Mouse (Mus musculus): ENCODE measurements at regions not wholly inside any gene's neighbourhood (a gene's known extent, or its start where the extent isn't known, plus 50 kb on each side); places are given as distances from the start of the nearest gene placed in this dataset.

GRCm38 (mm10) chr15:64434502-64434901, 374.2 kb upstream of the Fam49b start:
- Histone ChIP-seq H3K27me3 (no peaks in the 10 kb centered on the region), H3K27ac (no peak overlapping the region), H3K9ac (no peak overlapping the region), H3K36me3 (no peaks in the 10 kb centered on the region), H3K9me3 (no peaks in the 10 kb centered on the region), H3K4me2 (no peak overlapping the region), H3K4me1 (no peaks in the 10 kb centered on the region; the same call in 1 of the 2 replicates), H3K4me3 (no peak overlapping the region)
- no peak for ATAC-seq (ENCODE audit: insufficient number of reproducible peaks, low FRiP score, low TSS enrichment, low read depth)
- 0% methylated on average over 3 of the region's 3 CpGs for WGBS

GRCm38 (mm10) chr15:64434908-64435307, 374.6 kb upstream of the Fam49b start:
- no peaks in the 10 kb centered on the region for H3K27me3 ChIP-seq
- H3K4me3 ChIP-seq: no peak overlapping the region
- no peaks in the 10 kb centered on the region for H3K9me3 ChIP-seq
- H3K36me3 ChIP-seq: no peaks in the 10 kb centered on the region
- WGBS: 91% methylated on average over 2 of the region's 2 CpGs
- no peak overlapping the region for H3K27ac ChIP-seq
- no peak for ATAC-seq (ENCODE audit: insufficient number of reproducible peaks, low FRiP score, low TSS enrichment, low read depth)
- H3K9ac ChIP-seq: no peak overlapping the region
- no peaks in the 10 kb centered on the region; the same call in 1 of the 2 replicates for H3K4me1 ChIP-seq
- no peak overlapping the region for H3K4me2 ChIP-seq

- Histone ChIP-seq H3K4me2 (no peak overlapping the region), H3K36me3 (no peaks in the 10 kb centered on the region), H3K4me3 (no peak overlapping the region), H3K9me3 (no peaks in the 10 kb centered on the region), H3K4me1 (no peaks in the 10 kb centered on the region), H3K27me3 (no peaks in the 10 kb centered on the region), H3K27ac (no peak overlapping the region), H3K9ac (no peak overlapping the region)
- WGBS: 52% methylated on average over 4 of the region's 4 CpGs
- no peak for ATAC-seq (ENCODE audit: insufficient number of reproducible peaks, low FRiP score, low TSS enrichment, low read depth)
Observed at GRCm38 (mm10) chr15:64445076-64445475, 372.4 kb upstream of the Gm21798 start.

- no peak for ATAC-seq (ENCODE audit: insufficient number of reproducible peaks, low FRiP score, low TSS enrichment, low read depth)
- Histone ChIP-seq H3K4me1 (no peaks in the 10 kb centered on the region), H3K9me3 (no peaks in the 10 kb centered on the region), H3K27ac (no peak overlapping the region), H3K36me3 (no peaks in the 10 kb centered on the region), H3K27me3 (no peaks in the 10 kb centered on the region), H3K9ac (no peak overlapping the region), H3K4me2 (no peak overlapping the region), H3K4me3 (no peak overlapping the region)
- 74% methylated on average over 9 of the region's 9 CpGs for WGBS
Observed at GRCm38 (mm10) chr15:64446411-64447072, 371.0 kb upstream of the Gm21798 start.

GRCm38 (mm10) chr15:64447239-64447952, 370.1 kb upstream of the Gm21798 start:
- H3K9me3 ChIP-seq: no peaks in the 10 kb centered on the region
- no peak overlapping the region for H3K4me2 ChIP-seq
- ATAC-seq (ENCODE audit: insufficient number of reproducible peaks, low FRiP score, low TSS enrichment, low read depth): no peak
- H3K36me3 ChIP-seq: no peaks in the 10 kb centered on the region
- no peak overlapping the region for H3K27ac ChIP-seq
- whole genome bisulfite sequencing: 65% methylated on average over 5 of the region's 5 CpGs
- no peak overlapping the region for H3K4me3 ChIP-seq
- no peaks in the 10 kb centered on the region for H3K4me1 ChIP-seq
- no peaks in the 10 kb centered on the region for H3K27me3 ChIP-seq
- H3K9ac ChIP-seq: no peak overlapping the region

GRCm38 (mm10) chr15:64448581-64449140, 368.8 kb upstream of the Gm21798 start:
- H3K4me2 ChIP-seq: no peak overlapping the region
- 88% methylated on average over 7 of the region's 7 CpGs for WGBS
- H3K27ac ChIP-seq: no peak overlapping the region
- H3K9ac ChIP-seq: no peak overlapping the region
- no peaks in the 10 kb centered on the region for H3K36me3 ChIP-seq
- H3K4me3 ChIP-seq: no peak overlapping the region
- no peak for ATAC-seq (ENCODE audit: insufficient number of reproducible peaks, low FRiP score, low TSS enrichment, low read depth)
- H3K4me1 ChIP-seq: no peaks in the 10 kb centered on the region
- H3K9me3 ChIP-seq: no peaks in the 10 kb centered on the region
- H3K27me3 ChIP-seq: no peaks in the 10 kb centered on the region

GRCm38 (mm10) chr15:64470743-64471142, 346.8 kb upstream of the Gm21798 start:
- no peak overlapping the region for H3K9ac ChIP-seq

GRCm38 (mm10) chr15:64471597-64471996, 345.9 kb upstream of the Gm21798 start:
- no peak for ATAC-seq (ENCODE audit: insufficient number of reproducible peaks, low FRiP score, low TSS enrichment, low read depth)
- WGBS: 58% methylated on average over 2 of the region's 2 CpGs
- H3K4me3 ChIP-seq: no peak overlapping the region
- no peaks in the 10 kb centered on the region for H3K9me3 ChIP-seq
- H3K27me3 ChIP-seq: no peaks in the 10 kb centered on the region
- no peaks in the 10 kb centered on the region for H3K36me3 ChIP-seq
- no peak overlapping the region for H3K4me2 ChIP-seq
- H3K9ac ChIP-seq: no peak overlapping the region
- no peak overlapping the region for H3K27ac ChIP-seq
- H3K4me1 ChIP-seq: no peaks in the 10 kb centered on the region

More at GRCm38 (mm10) chr15:64470743-64471142, 346.8 kb upstream of the Gm21798 start:
- 68% methylated on average over 1 of the region's 1 CpGs for WGBS
- Histone ChIP-seq H3K4me3 (no peak overlapping the region), H3K4me2 (no peak overlapping the region), H3K9me3 (no peaks in the 10 kb centered on the region), H3K36me3 (no peaks in the 10 kb centered on the region), H3K27ac (no peak overlapping the region), H3K4me1 (no peaks in the 10 kb centered on the region), H3K27me3 (no peaks in the 10 kb centered on the region)
- ATAC-seq (ENCODE audit: insufficient number of reproducible peaks, low FRiP score, low TSS enrichment, low read depth): no peak

- ATAC-seq (ENCODE audit: insufficient number of reproducible peaks, low FRiP score, low TSS enrichment, low read depth): no peak
- Histone ChIP-seq H3K9me3 (no peaks in the 10 kb centered on the region), H3K4me3 (no peak overlapping the region), H3K27ac (no peak overlapping the region), H3K4me2 (no peak overlapping the region), H3K9ac (no peak overlapping the region), H3K4me1 (no peaks in the 10 kb centered on the region), H3K27me3 (no peaks in the 10 kb centered on the region), H3K36me3 (no peaks in the 10 kb centered on the region)
- 78% methylated on average over 1 of the region's 1 CpGs for WGBS
Observed at GRCm38 (mm10) chr15:64474236-64474635, 343.3 kb upstream of the Gm21798 start.

GRCm38 (mm10) chr15:64477131-64477530, 340.4 kb upstream of the Gm21798 start:
- no peak for ATAC-seq (ENCODE audit: insufficient number of reproducible peaks, low FRiP score, low TSS enrichment, low read depth)
- Histone ChIP-seq H3K27me3 (no peaks in the 10 kb centered on the region), H3K9me3 (no peaks in the 10 kb centered on the region), H3K4me3 (no peak overlapping the region), H3K4me2 (no peak overlapping the region), H3K27ac (no peak overlapping the region), H3K36me3 (no peaks in the 10 kb centered on the region), H3K9ac (no peak overlapping the region), H3K4me1 (no peaks in the 10 kb centered on the region)
- 80% methylated on average over 5 of the region's 5 CpGs for WGBS

- Histone ChIP-seq H3K27ac (no peak overlapping the region), H3K9ac (no peak overlapping the region), H3K27me3 (no peaks in the 10 kb centered on the region), H3K36me3 (no peaks in the 10 kb centered on the region), H3K4me3 (no peak overlapping the region), H3K4me2 (no peak overlapping the region), H3K9me3 (no peaks in the 10 kb centered on the region), H3K4me1 (no peaks in the 10 kb centered on the region)
- WGBS: 54% methylated on average over 6 of the region's 6 CpGs
- ATAC-seq (ENCODE audit: insufficient number of reproducible peaks, low FRiP score, low TSS enrichment, low read depth): no peak
Observed at GRCm38 (mm10) chr15:64480625-64481024, 336.9 kb upstream of the Gm21798 start.

GRCm38 (mm10) chr15:64481226-64481625, 336.3 kb upstream of the Gm21798 start:
- Histone ChIP-seq H3K4me1 (no peaks in the 10 kb centered on the region), H3K36me3 (no peaks in the 10 kb centered on the region), H3K9ac (no peak overlapping the region), H3K27me3 (no peaks in the 10 kb centered on the region), H3K9me3 (no peaks in the 10 kb centered on the region), H3K4me2 (no peak overlapping the region), H3K4me3 (no peak overlapping the region), H3K27ac (no peak overlapping the region)
- no peak for ATAC-seq (ENCODE audit: insufficient number of reproducible peaks, low FRiP score, low TSS enrichment, low read depth)

All from limb, embryonic 15.5 days (tissue).